Mouse (Mus musculus): ENCODE measurements around the gene Doxl2. TPM values are rescaled to one million over a fixed set of nuclear protein-coding genes. Genes with fewer than 3 reads are reported as not detected.

Doxl2 gene
- total RNA-seq, 2 experiments from 2014 or later: not detected

- DNase-seq: no peak
Observed at GRCm38 (mm10) chr6:49009665-49010064, 34.9 kb downstream of the Doxl2 start.

- DNase-seq: no peak
Observed at GRCm38 (mm10) chr6:49011191-49011590, 36.4 kb downstream of the Doxl2 start.

- DNase-seq: no peak
Observed at GRCm38 (mm10) chr6:49013023-49013422, 38.3 kb downstream of the Doxl2 start.

GRCm38 (mm10) chr6:49013458-49013857 is 38.7 kb downstream of the Doxl2 start:
- no peak for DNase-seq

- no peak for DNase-seq
Observed at GRCm38 (mm10) chr6:49017150-49017549, 42.4 kb downstream of the Doxl2 start.

- no peak for DNase-seq
Observed at GRCm38 (mm10) chr6:49019341-49019740, 44.6 kb downstream of the Doxl2 start.

- no peak for DNase-seq
Observed at GRCm38 (mm10) chr6:49021141-49022012, 46.6 kb downstream of the Doxl2 start.

GRCm38 (mm10) chr6:49022384-49022783 is 47.6 kb downstream of the Doxl2 start:
- no peak for DNase-seq

GRCm38 (mm10) chr6:49023315-49023714 is 48.6 kb downstream of the Doxl2 start:
- DNase-seq: no peak

- DNase-seq: no peak
Observed at GRCm38 (mm10) chr6:49025290-49025689, 50.5 kb downstream of the Doxl2 start.

GRCm38 (mm10) chr6:49026496-49026895 is 51.7 kb downstream of the Doxl2 start:
- no peak for DNase-seq

- no peak for DNase-seq
Observed at GRCm38 (mm10) chr6:49028019-49028418, 53.3 kb downstream of the Doxl2 start.

Other genes starting within 250 kb of the Doxl2 start
- 10 to 100 TPM; 10.8 to 15.4 TPM for gene Gimap1, start 235.9 kb upstream of the Doxl2 start, total RNA-seq (2021)
- 10 to 100 TPM; 13.3 to 18.2 TPM for gene Gimap5, start 228.8 kb upstream of the Doxl2 start, total RNA-seq (2021)
- 1 to 10 TPM; 2.9 to 8.5 TPM for gene Gimap3, start 204.1 kb upstream of the Doxl2 start, total RNA-seq (2021)
- gene Tmem176a, start 134.0 kb upstream of the Doxl2 start, total RNA-seq (2021): 100 to 1,000 TPM; 293 to 327 TPM
- gene Tmem176b, start 133.5 kb upstream of the Doxl2 start, total RNA-seq (2021): 100 to 1,000 TPM; 506 to 589 TPM
- not detected for gene Aoc1, start 102.1 kb upstream of the Doxl2 start, total RNA-seq (2021)
- not detected for gene 1600015I10Rik, start 45.1 kb upstream of the Doxl2 start, total RNA-seq (2021)
- gene Svs1, start 11.9 kb downstream of the Doxl2 start, total RNA-seq (2021): not detected
- 1 to 10 TPM in 1 of 2 experiments, under 1 TPM in 1; 0.40 to 7.8 TPM for gene Gpnmb, start 61.6 kb downstream of the Doxl2 start, total RNA-seq (2021)
- gene Malsu1, start 98.8 kb downstream of the Doxl2 start, total RNA-seq (2021): 10 to 100 TPM; 33.4 to 54.3 TPM
- gene Igf2bp3, start 240.0 kb downstream of the Doxl2 start, total RNA-seq (2021): under 1 TPM; 0.56 to 0.69 TPM